Comparison of ENCODE assay signal across 7 mouse cellular contexts in the genomic region with DNA sequence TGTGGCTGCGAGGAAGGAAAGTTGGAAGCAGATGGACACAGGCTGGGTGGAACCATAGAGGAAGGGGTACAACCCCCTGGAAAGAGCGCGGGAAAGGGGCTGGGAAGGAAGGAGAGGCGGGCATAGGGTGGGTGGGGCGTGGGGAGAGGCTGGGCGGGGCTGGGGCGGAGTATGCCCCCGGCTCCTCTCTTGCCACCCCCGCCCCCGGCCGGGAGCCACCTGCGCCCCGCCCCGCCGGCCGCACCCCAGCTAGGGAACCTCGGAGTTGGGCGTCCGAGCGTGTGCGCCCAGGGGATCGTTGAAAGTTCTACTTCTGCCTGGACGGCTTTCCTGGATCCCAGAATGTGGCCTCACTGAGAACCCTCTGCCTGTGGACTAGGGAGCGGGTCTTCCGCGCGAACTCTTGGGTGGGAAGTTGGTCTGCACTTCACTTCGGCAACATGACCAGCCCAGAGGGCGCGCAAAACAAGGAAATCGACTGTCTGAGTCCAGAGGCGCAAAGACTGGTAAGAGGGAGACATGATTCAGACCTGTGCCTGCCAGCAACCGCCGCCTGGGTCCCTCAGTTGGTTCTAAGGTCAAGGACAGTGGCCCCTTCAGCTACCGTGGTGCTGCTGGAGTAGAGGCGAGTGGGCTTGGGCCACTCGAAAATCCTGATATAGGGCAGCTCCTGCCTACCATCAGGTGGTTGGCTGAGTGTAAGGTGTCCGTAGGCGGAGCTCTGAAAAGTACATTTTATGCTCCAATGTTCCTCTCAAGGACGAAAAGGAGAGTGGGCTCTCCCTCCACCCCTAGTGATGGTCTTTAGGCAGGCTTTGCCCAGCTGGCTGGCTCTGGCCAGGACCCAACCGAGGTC. TPM values are rescaled to one million over a fixed set of nuclear protein-coding genes. Genes with fewer than 3 reads are reported as not detected.
DNase-seq lines count a peak whose midpoint lies in the region; ATAC-seq and TF ChIP-seq lines count a peak whose summit lies in the region.

No protein-coding gene starts in this region.

- peak overlapping the region; percentile 71 for H3K9ac ChIP-seq in embryonic facial prominence, embryonic 13.5 days
- peak overlapping the region; percentile 87 for H3K9ac ChIP-seq in heart, embryonic 14.5 days (ENCODE audit: low read length)
- H3K9ac ChIP-seq in kidney, postnatal 0 days (ENCODE audit: low read depth, low read length) = peak overlapping the region; percentile 75

- H3K79me2 ChIP-seq in macrophage (ENCODE audit: inconsistent target) = peaks cover 88% of the 10 kb centered on the region

- WGBS in embryonic facial prominence, embryonic 13.5 days = 2% methylated on average over 35 of the region's 41 CpGs
- WGBS in heart, embryonic 14.5 days = 2% methylated on average over 30 of the region's 41 CpGs
- 2% methylated on average over 33 of the region's 41 CpGs for WGBS in kidney, postnatal 0 days
- WGBS in macrophage (ENCODE audit: missing documents) = 0% methylated on average over 31 of the region's 41 CpGs

- no peaks in the 10 kb centered on the region for H3K9me3 ChIP-seq in embryonic facial prominence, embryonic 13.5 days
- no peaks in the 10 kb centered on the region for H3K9me3 ChIP-seq in heart, embryonic 14.5 days (ENCODE audit: control insufficient read depth, low read length)
- no peaks in the 10 kb centered on the region for H3K9me3 ChIP-seq in kidney, postnatal 0 days (replicated peaks; ENCODE audit: low read length)

- peaks cover 10% of the 10 kb centered on the region for H3K27me3 ChIP-seq in embryonic facial prominence, embryonic 13.5 days
- no peaks in the 10 kb centered on the region for H3K27me3 ChIP-seq in heart, embryonic 14.5 days (ENCODE audit: control insufficient read depth, insufficient read depth, low read length)
- no peaks in the 10 kb centered on the region for H3K27me3 ChIP-seq in kidney, postnatal 0 days (ENCODE audit: insufficient read depth, low read length)

- no peak; the same call in 1 of the 2 replicates for TF ChIP-seq CTCF in kidney, postnatal 0 days (IDR thresholded peaks at IDR 0.05; ENCODE audit: low read depth)

- no peaks in the 10 kb centered on the region for H3K36me3 ChIP-seq in embryonic facial prominence, embryonic 13.5 days
- no peaks in the 10 kb centered on the region for H3K36me3 ChIP-seq in heart, embryonic 14.5 days (ENCODE audit: control insufficient read depth, insufficient read depth, low read length)
- H3K36me3 ChIP-seq in kidney, postnatal 0 days (ENCODE audit: insufficient read depth, low read length) = no peaks in the 10 kb centered on the region
- no peaks in the 10 kb centered on the region for H3K36me3 ChIP-seq in macrophage (ENCODE audit: inconsistent target)

- H3K4me1 ChIP-seq in embryonic facial prominence, embryonic 13.5 days = peaks cover 56% of the 10 kb centered on the region
- peaks cover 41 to 65% of the 10 kb centered on the region in 2 experiments for H3K4me1 ChIP-seq in heart, embryonic 14.5 days (ENCODE audit: control insufficient read depth in 2 of 2, insufficient read depth in 2 of 2, low read length in 2 of 2)
- peaks cover 28% of the 10 kb centered on the region for H3K4me1 ChIP-seq in kidney, postnatal 0 days (replicated peaks; ENCODE audit: insufficient read depth, low read length)

- H3K4me3 ChIP-seq in embryonic facial prominence, embryonic 13.5 days = peak overlapping the region; percentile 56
- peak overlapping the region; percentile 59 to 84 for H3K4me3 ChIP-seq in heart, embryonic 14.5 days (ENCODE audit: control insufficient read depth in 1 of 2, insufficient read depth in 1 of 2, low read depth in 1 of 2, low read length in 2 of 2)
- H3K4me3 ChIP-seq in kidney, postnatal 0 days (replicated peaks; ENCODE audit: low read depth, low read length) = peak overlapping the region; percentile 54
- H3K4me3 ChIP-seq in macrophage (ENCODE audit: inconsistent target) = peak overlapping the region; percentile 93

- H3K27ac ChIP-seq in embryonic facial prominence, embryonic 13.5 days = peak overlapping the region; percentile 60; the same call in 1 of the 2 replicates
- peak overlapping the region; percentile 97 to 98 for H3K27ac ChIP-seq in heart, embryonic 14.5 days (replicated peaks in 1 of 2; ENCODE audit: control insufficient read depth in 1 of 2, insufficient read depth in 1 of 2, low read depth in 2 of 2, low read length in 2 of 2)
- H3K27ac ChIP-seq in kidney, postnatal 0 days = peak overlapping the region; percentile 94
- H3K27ac ChIP-seq in macrophage = peak overlapping the region; percentile 87

- ATAC-seq in embryonic facial prominence, embryonic 13.5 days (ENCODE audit: insufficient number of reproducible peaks, insufficient read depth, low FRiP score, low TSS enrichment, low read depth) = peak; percentile 57
- peak; percentile 75 for ATAC-seq in heart, embryonic 14.5 days (ENCODE audit: insufficient number of reproducible peaks, insufficient read depth, low FRiP score, low read depth)
- peak; percentile 63 for ATAC-seq in kidney, postnatal 0 days (replicated peaks; ENCODE audit: low FRiP score, low read depth)

- H3K4me2 ChIP-seq in embryonic facial prominence, embryonic 13.5 days = peak overlapping the region; percentile 99
- H3K4me2 ChIP-seq in heart, embryonic 14.5 days (ENCODE audit: low read length) = peak overlapping the region; percentile 89
- peak overlapping the region; percentile 80 for H3K4me2 ChIP-seq in kidney, postnatal 0 days (ENCODE audit: low read length)

- peak; percentile 76 for DNase-seq in R1 (ENCODE audit: low read depth, low spot score)
- DNase-seq in kidney, postnatal 0 days (ENCODE audit: low spot score) = peak; percentile 57
- DNase-seq in spleen, postnatal 36 days (ENCODE audit: low spot score in 2 of 2) = peak; percentile 87
- DNase-seq in left cerebral cortex, adult 18-20 months (ENCODE audit: low spot score in 2 of 2) = no peak

RNA-seq across cellular contexts. Expression of gene Lrrfip1, which starts 54.9 kb away (rescaled TPM):
- 33.9 and 35.7 TPM in 2 replicates for polyA plus RNA-seq in embryonic facial prominence, embryonic 13.5 days (2015; fragmentation: Nextera tagmentation; extraction: Ambion mirVana)
- 151 and 161 TPM in 2 replicates for polyA plus RNA-seq in heart, embryonic 14.5 days (2014; fragmentation: Nextera tagmentation; extraction: Ambion mirVana)
- 46.3 and 56.9 TPM in 2 replicates for polyA plus RNA-seq in kidney, postnatal 0 days (2015; fragmentation: Nextera tagmentation; extraction: Ambion mirVana)
- 1,000 to 10,000 TPM in 1 of 26 experiments, 100 to 1,000 TPM in 24, 10 to 100 TPM in 1; 83.2 to 1,087 (median 200) TPM for total RNA-seq in macrophage (2018; cell fraction: chromatin; rRNA removed)
- 100 to 1,000 TPM in 5 of 26 experiments, 10 to 100 TPM in 21; 53.9 to 309 (median 75.0) TPM for total RNA-seq in macrophage (2018; cell fraction: cytosol; rRNA removed)
- 100 to 1,000 TPM in 19 of 26 experiments, 10 to 100 TPM in 7; 79.7 to 456 (median 123) TPM for total RNA-seq in macrophage (2018; cell fraction: nucleus; rRNA removed)
- 58.8 to 94.9 TPM (median 88.9 TPM) in 3 replicates for polyA plus RNA-seq in macrophage (2018)
- 10 to 100 TPM; 71.0 to 74.6 TPM for total RNA-seq in left cerebral cortex, adult 18-20 months (2021)

Comparison
In these comparisons a context has a peak if more than half of its experiments do, and no peak if none do; other contexts are left out.
1. DNase-seq: peak in R1 (single experiment), kidney, postnatal 0 days (single experiment) and spleen, postnatal 36 days (2 of 2); none in left cerebral cortex, adult 18-20 months (0 of 2).
2. Peak in every context shown above with its lines, with median percentiles within 50 percentile points of each other: ATAC-seq, H3K27ac ChIP-seq, H3K4me2 ChIP-seq, H3K4me3 ChIP-seq and H3K9ac ChIP-seq.